ENCODE assay signal across 12 mouse cellular contexts in the genomic region with DNA sequence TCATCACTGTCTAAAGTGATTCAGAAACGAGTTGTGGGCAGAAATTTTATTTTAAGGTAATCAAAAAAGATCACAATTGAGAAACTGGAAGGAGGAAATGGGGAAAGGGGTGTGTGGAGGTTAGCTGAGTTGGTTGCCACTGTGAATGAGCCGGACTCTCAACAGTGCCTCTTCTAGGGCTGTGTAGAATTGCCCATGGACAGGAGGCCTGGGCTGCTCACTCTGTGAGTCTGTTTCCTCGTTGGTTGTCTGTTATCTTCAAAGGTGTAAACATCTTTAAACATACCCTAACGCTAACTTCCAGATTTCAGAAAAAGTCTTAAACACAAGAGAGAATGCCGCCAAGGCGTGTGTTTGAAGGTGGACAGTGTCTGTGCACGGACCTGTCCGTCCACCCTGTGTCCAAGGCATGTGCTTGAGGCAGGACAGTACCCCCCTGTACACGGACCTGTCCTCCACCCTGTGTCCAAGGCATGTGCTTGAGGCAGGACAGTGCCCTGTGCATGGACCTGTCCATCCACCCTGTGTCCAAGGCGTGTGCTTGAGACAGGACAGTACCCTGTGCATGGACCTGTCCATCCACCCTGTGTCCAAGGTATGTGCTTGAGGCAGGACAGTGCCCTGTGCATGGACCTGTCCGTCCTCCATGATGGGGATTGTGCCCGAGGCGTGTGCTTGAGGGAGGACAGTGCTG. TPM values are rescaled to one million over a fixed set of nuclear protein-coding genes. Genes with fewer than 3 reads are reported as not detected.
A peak's percentile ranks its signal among the peaks of the same experiment; 100 is the strongest.
DNase-seq lines count a peak whose midpoint lies in the region; ATAC-seq lines count a peak whose summit lies in the region.
"Had no signal": no experiment of that assay in that cellular context is flagged by ENCODE, and none has a peak within 500 bp of the region (broad histone marks: within the 10 kb centered on the region; RNA-seq: fewer than 3 reads in every experiment).

No protein-coding gene starts in this region.

- no peaks in the 10 kb centered on the region for H3K9me3 ChIP-seq in hindbrain, embryonic 15.5 days
- H3K9me3 ChIP-seq in hindbrain, embryonic 11.5 days (ENCODE audit: control insufficient read depth, low read length) = no peaks in the 10 kb centered on the region
- H3K9me3 ChIP-seq in embryonic facial prominence, embryonic 12.5 days = no peaks in the 10 kb centered on the region
- H3K9me3 ChIP-seq: neural tube, embryonic 12.5 days had no signal

- H3K4me3 ChIP-seq in hindbrain, embryonic 15.5 days = no peak overlapping the region
- no peak overlapping the region for H3K4me3 ChIP-seq in hindbrain, embryonic 11.5 days (ENCODE audit: low read depth, low read length)
- no peak overlapping the region for H3K4me3 ChIP-seq in embryonic facial prominence, embryonic 12.5 days
- H3K4me3 ChIP-seq: neural tube, embryonic 12.5 days had no signal

- H3K9ac ChIP-seq in hindbrain, embryonic 15.5 days = no peak overlapping the region
- H3K9ac ChIP-seq in hindbrain, embryonic 11.5 days (ENCODE audit: low read depth, low read length) = no peak overlapping the region
- no peak overlapping the region for H3K9ac ChIP-seq in embryonic facial prominence, embryonic 12.5 days
- H3K9ac ChIP-seq: lung, embryonic 14.5 days; neural tube, embryonic 12.5 days had no signal

- no peak for DNase-seq in hindbrain, embryonic 11.5 days (ENCODE audit: low spot score)
- no peak for DNase-seq in adrenal gland, adult 2 months
- DNase-seq in layer of hippocampus, adult 11-12 months (ENCODE audit: low spot score) = no peak
- DNase-seq: cerebellum, adult 11-12 months had no signal

- ATAC-seq in hindbrain, embryonic 15.5 days (ENCODE audit: low FRiP score, low read depth) = peak; percentile 54; the same call in 1 of the 2 replicates
- no peak for ATAC-seq in hindbrain, embryonic 11.5 days (ENCODE audit: low FRiP score)
- ATAC-seq in embryonic facial prominence, embryonic 12.5 days (ENCODE audit: insufficient number of reproducible peaks, insufficient read depth, low FRiP score, low TSS enrichment) = peak; percentile 60; the same call in 1 of the 2 replicates
- peak; percentile 27; the same call in 1 of the 2 replicates for ATAC-seq in erythroblast, adult 5-6 weeks (replicated peaks; ENCODE audit: low FRiP score, poor library complexity, severe bottlenecking)
- peak; percentile 52; the same call in 1 of the 2 replicates for ATAC-seq in megakaryocyte-erythroid progenitor cell, adult 5-6 weeks (replicated peaks; ENCODE audit: low FRiP score, low TSS enrichment, poor library complexity, severe bottlenecking)
- no peak for ATAC-seq in frontal cortex, adult (ENCODE audit: low TSS enrichment)

- H3K27ac ChIP-seq in hindbrain, embryonic 15.5 days (replicated peaks) = no peak overlapping the region
- H3K27ac ChIP-seq in hindbrain, embryonic 11.5 days (ENCODE audit: low read depth, low read length) = no peak overlapping the region
- no peak overlapping the region for H3K27ac ChIP-seq in embryonic facial prominence, embryonic 12.5 days
- H3K27ac ChIP-seq: neural tube, embryonic 12.5 days had no signal

- no peaks in the 10 kb centered on the region for H3K4me1 ChIP-seq in hindbrain, embryonic 15.5 days (replicated peaks)
- no peaks in the 10 kb centered on the region for H3K4me1 ChIP-seq in hindbrain, embryonic 11.5 days (replicated peaks; ENCODE audit: control insufficient read depth, insufficient read depth, low read length)
- no peaks in the 10 kb centered on the region for H3K4me1 ChIP-seq in embryonic facial prominence, embryonic 12.5 days
- H3K4me1 ChIP-seq: neural tube, embryonic 12.5 days had no signal

- 89% methylated on average over 13 of the region's 13 CpGs for WGBS in hindbrain, embryonic 15.5 days
- 90% methylated on average over 13 of the region's 13 CpGs for WGBS in hindbrain, embryonic 11.5 days
- WGBS in embryonic facial prominence, embryonic 12.5 days = 86% methylated on average over 13 of the region's 13 CpGs

- H3K27me3 ChIP-seq in hindbrain, embryonic 15.5 days = no peaks in the 10 kb centered on the region
- no peaks in the 10 kb centered on the region for H3K27me3 ChIP-seq in hindbrain, embryonic 11.5 days (ENCODE audit: control insufficient read depth, insufficient read depth, low read length)
- no peaks in the 10 kb centered on the region for H3K27me3 ChIP-seq in embryonic facial prominence, embryonic 12.5 days
- H3K27me3 ChIP-seq: CH12.LX; neural tube, embryonic 12.5 days had no signal

- no peaks in the 10 kb centered on the region for H3K36me3 ChIP-seq in hindbrain, embryonic 15.5 days
- H3K36me3 ChIP-seq in hindbrain, embryonic 11.5 days (ENCODE audit: control insufficient read depth, insufficient read depth, low read length) = no peaks in the 10 kb centered on the region
- H3K36me3 ChIP-seq in embryonic facial prominence, embryonic 12.5 days = no peaks in the 10 kb centered on the region
- H3K36me3 ChIP-seq: neural tube, embryonic 12.5 days had no signal

- H3K4me2 ChIP-seq in hindbrain, embryonic 15.5 days = no peak overlapping the region
- no peak overlapping the region for H3K4me2 ChIP-seq in hindbrain, embryonic 11.5 days (replicated peaks; ENCODE audit: low read depth, low read length)
- H3K4me2 ChIP-seq in embryonic facial prominence, embryonic 12.5 days (replicated peaks) = no peak overlapping the region
- H3K4me2 ChIP-seq: lung, embryonic 14.5 days; neural tube, embryonic 12.5 days had no signal

RNA-seq across cellular contexts. Expression of a gene that starts 4.3 kb away (rescaled TPM):
- 51.3 and 60.0 TPM in 2 replicates for polyA plus RNA-seq in hindbrain, embryonic 15.5 days (2015; fragmentation: Nextera tagmentation; extraction: Ambion mirVana)
- polyA plus RNA-seq in hindbrain, embryonic 11.5 days (2014; fragmentation: Nextera tagmentation; extraction: Ambion mirVana) = 76.8 and 85.8 TPM in 2 replicates
- polyA plus RNA-seq in embryonic facial prominence, embryonic 12.5 days (2016; fragmentation: Nextera tagmentation; extraction: Ambion mirVana) = 79.9 and 82.6 TPM in 2 replicates
- total RNA-seq in erythroblast, adult 5-6 weeks (2015; ENCODE audit: low replicate concordance) = 50.4 and 59.9 TPM in 2 replicates
- total RNA-seq in erythroblast, adult 5-6 weeks (2017; ENCODE audit: low replicate concordance) = 10.4 and 14.2 TPM in 2 replicates
- 149 and 176 TPM in 2 replicates for total RNA-seq in megakaryocyte-erythroid progenitor cell, adult 5-6 weeks (2014; fragmentation: Nextera tagmentation)
- 113 and 151 TPM in 2 replicates for total RNA-seq in megakaryocyte-erythroid progenitor cell, adult 5-6 weeks (2017)
- 10 to 100 TPM; 23.2 to 51.6 TPM for total RNA-seq in adrenal gland, adult 2 months (2021)
- polyA plus RNA-seq in adrenal gland, adult 2 months (2012; rRNA removed) = 0.38 and 0.55 TPM in 2 replicates

RNA-seq across cellular contexts. Expression of a gene that starts 14.9 kb away (rescaled TPM):
- polyA plus RNA-seq in hindbrain, embryonic 15.5 days (2015; fragmentation: Nextera tagmentation; extraction: Ambion mirVana) = 57.7 and 59.6 TPM in 2 replicates
- polyA plus RNA-seq in hindbrain, embryonic 11.5 days (2014; fragmentation: Nextera tagmentation; extraction: Ambion mirVana) = 64.8 and 68.8 TPM in 2 replicates
- polyA plus RNA-seq in embryonic facial prominence, embryonic 12.5 days (2016; fragmentation: Nextera tagmentation; extraction: Ambion mirVana) = 75.6 and 78.3 TPM in 2 replicates
- total RNA-seq in erythroblast, adult 5-6 weeks (2015; ENCODE audit: low replicate concordance) = 29.3 and 34.2 TPM in 2 replicates
- total RNA-seq in erythroblast, adult 5-6 weeks (2017; ENCODE audit: low replicate concordance) = 26.8 and 35.7 TPM in 2 replicates
- 239 and 247 TPM in 2 replicates for total RNA-seq in megakaryocyte-erythroid progenitor cell, adult 5-6 weeks (2014; fragmentation: Nextera tagmentation)
- total RNA-seq in megakaryocyte-erythroid progenitor cell, adult 5-6 weeks (2017) = 192 and 210 TPM in 2 replicates
- 10 to 100 TPM; 36.6 to 39.7 TPM for total RNA-seq in adrenal gland, adult 2 months (2021)
- polyA plus RNA-seq in adrenal gland, adult 2 months (2012; rRNA removed) = 198 and 228 TPM in 2 replicates

Comparison
In these comparisons a context has a peak if more than half of its experiments do, and no peak if none do; other contexts are left out.
1. ATAC-seq: peak in hindbrain, embryonic 15.5 days (single experiment), embryonic facial prominence, embryonic 12.5 days (single experiment), erythroblast, adult 5-6 weeks (single experiment) and megakaryocyte-erythroid progenitor cell, adult 5-6 weeks (single experiment); none in hindbrain, embryonic 11.5 days (single experiment) and frontal cortex, adult (single experiment).
2. RNA of a gene that starts 4.3 kb away (polyA plus RNA-seq): 76.8 to 85.8 TPM in hindbrain, embryonic 11.5 days, 79.9 to 82.6 TPM in embryonic facial prominence, embryonic 12.5 days and 51.3 to 60.0 TPM in hindbrain, embryonic 15.5 days; 0.38 to 0.55 TPM in adrenal gland, adult 2 months; every median in the first group is over 10 times any median in the second.